Mouse (Mus musculus) kidney, postnatal 25 days (tissue): Measurements from ENCODE around the gene Ssh3.

Source experiments
- DNase-seq, 2 experiments: peaks; one replicate each; pipeline ENCODE4 v3.0.0; 2021; ENCODE audit warnings: mixed read lengths in 2 of 2

Gene Ssh3

GRCm38 (mm10) chr19:4214771-4215450 lies 54.1 kb downstream of the Ssh3 start:
- peak; percentile 37 to 76 for DNase-seq

GRCm38 (mm10) chr19:4214071-4214770 lies 54.8 kb downstream of the Ssh3 start, which contains the start of the genes Clcf1 and AC109138.7:
TSS of gene Clcf1 (plus strand) at chr19:4214238.
TSS of gene AC109138.7 (plus strand) at chr19:4214357.
- DNase-seq = peak; percentile 39 to 81

GRCm38 (mm10) chr19:4213524-4213974 lies 55.4 kb downstream of the Ssh3 start:
- peak; percentile 70 to 83 for DNase-seq

- no peak for DNase-seq
Measured at GRCm38 (mm10) chr19:4211891-4212588, 56.9 kb downstream of the Ssh3 start.
